Comparison of ENCODE assay signal across 7 mouse cellular contexts in genomic region chr14:121675579-121675978, GRCm38 (mm10).
DNase-seq lines count a peak whose midpoint lies in the region; ATAC-seq lines count a peak whose summit lies in the region.

No protein-coding gene starts in this region.

- no peaks in the 10 kb centered on the region for H3K36me3 ChIP-seq in neural tube, embryonic 11.5 days (ENCODE audit: control insufficient read depth, insufficient read depth, low read length)
- H3K36me3 ChIP-seq in heart, embryonic 12.5 days = 0 out of 2 replicates have a peak, but pooled peaks cover 2% of the 10 kb centered on the region
- H3K36me3 ChIP-seq in limb, embryonic 10.5 days = no peaks in the 10 kb centered on the region
- 0 out of 2 replicates have a peak, but pooled peaks cover 3% of the 10 kb centered on the region for H3K36me3 ChIP-seq in neural tube, embryonic 15.5 days

- H3K27ac ChIP-seq in neural tube, embryonic 11.5 days (ENCODE audit: low read depth, low read length) = no peak overlapping the region
- no peak overlapping the region for H3K27ac ChIP-seq in heart, embryonic 12.5 days (ENCODE audit: poor library complexity, severe bottlenecking)
- H3K27ac ChIP-seq in limb, embryonic 10.5 days = peak overlapping the region; percentile 57; the same call in 1 of the 2 replicates
- H3K27ac ChIP-seq in neural tube, embryonic 15.5 days (replicated peaks) = no peak overlapping the region

- no peaks in the 10 kb centered on the region for H3K27me3 ChIP-seq in neural tube, embryonic 11.5 days (ENCODE audit: control insufficient read depth, insufficient read depth, low read length)
- H3K27me3 ChIP-seq in heart, embryonic 12.5 days (replicated peaks) = no peaks in the 10 kb centered on the region
- no peaks in the 10 kb centered on the region for H3K27me3 ChIP-seq in limb, embryonic 10.5 days (ENCODE audit: low read depth, poor library complexity, severe bottlenecking)
- H3K27me3 ChIP-seq in neural tube, embryonic 15.5 days (replicated peaks) = no peaks in the 10 kb centered on the region

- no peak overlapping the region for H3K9ac ChIP-seq in neural tube, embryonic 11.5 days (ENCODE audit: low read length)
- H3K9ac ChIP-seq in heart, embryonic 12.5 days = no peak overlapping the region
- H3K9ac ChIP-seq in neural tube, embryonic 15.5 days (replicated peaks) = no peak overlapping the region

- no peaks in the 10 kb centered on the region for H3K4me1 ChIP-seq in neural tube, embryonic 11.5 days (ENCODE audit: control insufficient read depth, insufficient read depth, low read length)
- H3K4me1 ChIP-seq in heart, embryonic 12.5 days (replicated peaks) = peaks cover 25% of the 10 kb centered on the region
- peaks cover 31% of the 10 kb centered on the region for H3K4me1 ChIP-seq in limb, embryonic 10.5 days
- peaks cover 12% of the 10 kb centered on the region; the same call in 1 of the 2 replicates for H3K4me1 ChIP-seq in neural tube, embryonic 15.5 days

- DNase-seq in neural tube, embryonic 11.5 days (ENCODE audit: low spot score) = peak; percentile 20
- DNase-seq in neural tube, embryonic 10.5 days (ENCODE audit: extremely low spot score, low spot score) = no peak
- DNase-seq in limb, embryonic 10.5 days (ENCODE audit: low spot score) = no peak
- DNase-seq in urinary bladder, postnatal 14 days (ENCODE audit: low spot score) = no peak
- no peak for DNase-seq in urinary bladder, postnatal 36 days (ENCODE audit: low spot score in 2 of 2)

- H3K4me3 ChIP-seq in neural tube, embryonic 11.5 days (ENCODE audit: low read depth, low read length) = no peak overlapping the region
- no peak overlapping the region for H3K4me3 ChIP-seq in heart, embryonic 12.5 days
- H3K4me3 ChIP-seq in limb, embryonic 10.5 days = no peak overlapping the region
- H3K4me3 ChIP-seq in neural tube, embryonic 15.5 days (replicated peaks) = no peak overlapping the region

- H3K4me2 ChIP-seq in neural tube, embryonic 11.5 days (ENCODE audit: low read depth) = no peak overlapping the region
- no peak overlapping the region for H3K4me2 ChIP-seq in heart, embryonic 12.5 days
- no peak overlapping the region for H3K4me2 ChIP-seq in neural tube, embryonic 15.5 days

- ATAC-seq in neural tube, embryonic 11.5 days (ENCODE audit: insufficient read depth, low FRiP score, low TSS enrichment) = no peak
- ATAC-seq in heart, embryonic 12.5 days (ENCODE audit: insufficient number of reproducible peaks, low FRiP score) = peak; percentile 49; the same call in 1 of the 2 replicates
- ATAC-seq in neural tube, embryonic 15.5 days (ENCODE audit: low FRiP score) = no peak

- no peaks in the 10 kb centered on the region for H3K9me3 ChIP-seq in neural tube, embryonic 11.5 days (ENCODE audit: control insufficient read depth, low read length)
- 0 out of 2 replicates have a peak, but pooled peaks cover 6% of the 10 kb centered on the region for H3K9me3 ChIP-seq in heart, embryonic 12.5 days (replicated peaks)
- no peaks in the 10 kb centered on the region for H3K9me3 ChIP-seq in limb, embryonic 10.5 days (replicated peaks)
- no peaks in the 10 kb centered on the region for H3K9me3 ChIP-seq in neural tube, embryonic 15.5 days (replicated peaks)

- WGBS in neural tube, embryonic 11.5 days = 49% methylated on average over 6 of the region's 6 CpGs
- 27% methylated on average over 6 of the region's 6 CpGs for WGBS in heart, embryonic 12.5 days
- WGBS in limb, embryonic 10.5 days = 43% methylated on average over 6 of the region's 6 CpGs
- 53% methylated on average over 6 of the region's 6 CpGs for WGBS in neural tube, embryonic 15.5 days
